Mouse (Mus musculus) neutrophil, adult 59 days (primary cell): Measurements from ENCODE around the gene Pabpn1. TPM values are rescaled to one million over a fixed set of nuclear protein-coding genes. Genes with fewer than 3 reads are reported as not detected.

ENCODE experiments used
- total RNA-seq, 2 experiments: library from RNA; stranded (reverse); gene quantifications; 1 replicate in 1 of 2; 2 replicates in 1 of 2; pipeline ENCODE4 v1.2.4; 2023

Gene Pabpn1
- total RNA-seq = 100 to 1,000 TPM; 141 to 157 TPM

GRCm38 (mm10) chr14:54892200-54892599 lies at the start of gene Pabpn1:
Pabpn1 (plus strand) TSS chr14:54892500.

GRCm38 (mm10) chr14:54870861-54871260 lies 21.4 kb upstream of the Pabpn1 start, which contains the start of gene Homez:
Homez (minus strand) TSS chr14:54870961.

GRCm38 (mm10) chr14:54877048-54877715 lies 15.1 kb upstream of the Pabpn1 start, which contains the start of gene Ppp1r3e:
Ppp1r3e (minus strand) TSS chr14:54877550.

GRCm38 (mm10) chr14:54883154-54884021 lies 8.9 kb upstream of the Pabpn1 start, which contains the start of the genes Bcl2l2 and Gm20521:
Bcl2l2 (plus strand) TSS chr14:54883377.
Gm20521 (plus strand) TSS chr14:54883441.

DNA sequence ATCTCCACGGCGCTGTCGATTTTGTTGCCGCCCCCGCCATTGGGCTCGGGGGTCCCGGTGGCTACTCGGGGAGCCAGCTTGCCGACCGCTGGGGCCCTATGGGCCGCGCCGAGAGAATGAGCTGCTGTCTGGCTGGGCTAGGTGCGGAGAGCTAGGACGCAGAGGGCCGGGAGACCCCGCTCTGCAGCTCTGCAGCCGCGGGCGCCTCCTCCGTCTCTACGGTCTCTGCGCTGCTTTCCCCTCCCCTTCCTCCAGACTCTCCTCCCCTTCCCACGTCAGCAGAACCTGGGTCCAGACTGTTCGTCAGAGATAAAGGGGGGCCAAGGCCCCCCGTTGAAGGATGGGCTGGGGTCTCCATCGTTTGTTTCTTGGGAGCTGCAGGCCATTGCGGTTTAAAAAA lies 20.6 kb downstream of the Pabpn1 start, which contains the start of gene Slc22a17:
Slc22a17 (minus strand) TSS at position 247 of the 400 bp plus-strand sequence.

GRCm38 (mm10) chr14:54925349-54926342 lies 33.3 kb downstream of the Pabpn1 start, which contains the start of gene Efs:
Efs (minus strand) TSS chr14:54926126.

GRCm38 (mm10) chr14:54932645-54933150 lies 40.4 kb downstream of the Pabpn1 start, which contains the start of gene Il25:
Il25 (plus strand) TSS chr14:54932695.

DNA sequence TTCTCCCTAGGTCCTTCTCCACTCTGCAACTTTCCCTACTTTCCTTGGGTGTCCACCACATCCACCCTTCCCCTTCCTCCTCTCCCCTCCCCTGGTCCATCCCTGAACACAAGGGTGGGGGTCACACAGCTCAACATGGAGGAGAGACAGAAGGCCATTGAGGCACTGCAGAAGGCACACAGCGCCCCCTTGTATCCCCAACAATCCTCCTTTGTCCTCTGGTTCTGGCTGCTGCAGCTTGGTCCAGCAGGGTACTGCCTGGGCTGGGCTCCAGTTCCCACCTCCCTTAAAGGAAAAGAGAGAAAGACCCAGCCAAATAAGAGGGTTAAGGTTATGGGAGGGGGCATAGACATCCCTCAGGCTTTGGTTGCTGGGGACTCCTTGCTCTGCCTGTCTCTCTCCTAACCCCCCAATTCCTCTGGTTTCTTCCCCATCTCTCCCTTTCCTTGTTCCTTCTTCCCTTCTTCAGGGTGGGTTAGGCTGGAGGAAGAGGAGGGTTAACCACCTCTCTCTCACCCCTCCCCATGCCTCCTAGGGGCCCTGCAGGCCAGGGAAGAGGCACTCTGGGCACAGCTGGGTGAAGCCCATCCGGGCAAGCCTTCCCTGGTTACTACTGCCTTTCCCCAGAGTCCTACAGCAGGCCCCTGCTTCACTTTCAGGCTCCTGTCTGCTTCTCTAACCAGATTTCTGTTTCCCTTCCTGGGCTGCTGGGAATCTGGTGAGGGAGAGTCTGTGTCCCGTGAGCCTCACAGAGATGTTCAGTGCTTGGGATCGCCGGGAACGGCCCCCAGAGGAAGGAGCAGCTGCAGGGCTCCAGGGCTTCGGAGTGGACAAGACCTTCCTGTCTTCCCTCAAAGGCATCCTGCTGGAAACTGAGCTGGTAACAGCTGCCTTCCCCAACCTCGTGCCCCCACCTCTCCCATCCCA lies 43.9 kb downstream of the Pabpn1 start, which contains the start of gene Cmtm5:
Cmtm5 (plus strand) TSS at position 358 of the 927 bp plus-strand sequence.

Other genes starting within 250 kb of the Pabpn1 start
- gene 1700123O20Rik, start 206.3 kb upstream of the Pabpn1 start, total RNA-seq = 10 to 100 TPM; 28.6 to 30.0 TPM
- gene Acin1, start 205.6 kb upstream of the Pabpn1 start, total RNA-seq = 100 to 1,000 TPM; 231 to 260 TPM
- gene Gm29776, start 193.7 kb upstream of the Pabpn1 start, total RNA-seq = under 1 TPM; 0.31 to 0.38 TPM
- gene Cebpe, start 180.3 kb upstream of the Pabpn1 start, total RNA-seq = 100 to 1,000 TPM; 146 to 191 TPM
- 1 to 10 TPM; 5.3 to 5.6 TPM for gene Slc7a8, start 110.6 kb upstream of the Pabpn1 start, total RNA-seq
- not detected for gene Rnf212b, start 78.4 kb upstream of the Pabpn1 start, total RNA-seq
- 10 to 100 TPM; 12.0 to 12.3 TPM for gene Homez, start 21.5 kb upstream of the Pabpn1 start, total RNA-seq
- gene Ppp1r3e, start 14.9 kb upstream of the Pabpn1 start, total RNA-seq = 1 to 10 TPM; 2.4 to 2.5 TPM
- gene Bcl2l2, start 9.1 kb upstream of the Pabpn1 start, total RNA-seq = 10 to 100 TPM in 1 of 2 experiments, 1 to 10 TPM in 1; 8.3 to 13.1 TPM
- 1 to 10 TPM in 1 of 2 experiments, not detected in 1; 3.2 TPM for gene Gm20521, start 9.1 kb upstream of the Pabpn1 start, total RNA-seq
- gene Slc22a17, start 20.6 kb downstream of the Pabpn1 start, total RNA-seq = under 1 TPM; 0.27 to 0.49 TPM
- not detected for gene Efs, start 33.6 kb downstream of the Pabpn1 start, total RNA-seq
- gene Il25, start 40.2 kb downstream of the Pabpn1 start, total RNA-seq = not detected
- gene Cmtm5, start 43.8 kb downstream of the Pabpn1 start, total RNA-seq = not detected
- gene Myh6, start 74.4 kb downstream of the Pabpn1 start, total RNA-seq = not detected
- not detected for gene Gm17428, start 84.4 kb downstream of the Pabpn1 start, total RNA-seq
- gene Myh7, start 102.1 kb downstream of the Pabpn1 start, total RNA-seq = under 1 TPM in 1 of 2 experiments, not detected in 1; 0.09 TPM
- gene Ngdn, start 123.0 kb downstream of the Pabpn1 start, total RNA-seq = 10 to 100 TPM; 39.0 to 42.8 TPM
- 1 to 10 TPM; 1.4 to 1.9 TPM for gene Zfhx2, start 199.8 kb downstream of the Pabpn1 start, total RNA-seq
- gene Thtpa, start 202.3 kb downstream of the Pabpn1 start, total RNA-seq = 1 to 10 TPM; 2.7 to 3.1 TPM
- gene Ap1g2, start 214.1 kb downstream of the Pabpn1 start, total RNA-seq = 10 to 100 TPM; 42.3 to 46.1 TPM
- not detected for gene Jph4, start 224.4 kb downstream of the Pabpn1 start, total RNA-seq